8 mouse cellular contexts compared by ENCODE assay signal in genomic region chr10:80900318-80901247, GRCm38 (mm10). TPM values are rescaled to one million over a fixed set of nuclear protein-coding genes. Genes with fewer than 3 reads are reported as not detected.
DNase-seq lines count a peak whose midpoint lies in the region; ATAC-seq lines count a peak whose summit lies in the region.

Gene Timm13, minus strand, starts transcription at chr10:80900969.

- H3K27ac ChIP-seq in intestine, embryonic 14.5 days (ENCODE audit: low read depth): 0 out of 2 replicates have a peak within 1 kb of the TSS, but pooled peaks have one; percentile 27

- H3K4me2 ChIP-seq in intestine, embryonic 14.5 days (ENCODE audit: low read length): peak within 1 kb of the TSS; percentile 94

- H3K9ac ChIP-seq in intestine, embryonic 14.5 days (ENCODE audit: low read length): peak within 1 kb of the TSS; percentile 72

- peak; percentile 92 for ATAC-seq in intestine, embryonic 14.5 days (replicated peaks; ENCODE audit: low FRiP score, low TSS enrichment, low read depth)

- intact Hi-C loops in left cerebral cortex, postnatal 14 days (cut with DNase I): no loop called here

- H3K9me3 ChIP-seq in intestine, embryonic 14.5 days (ENCODE audit: control insufficient read depth, low read length): no peaks in the 10 kb centered on the region

- DNase-seq in adrenal gland, adult 18-20 months (ENCODE audit: low spot score in 2 of 2): peak; percentile 88 to 89
- peak; percentile 100 for DNase-seq in embryo, embryonic 11 days
- DNase-seq in gastrocnemius, postnatal 25 days: peak; percentile 99
- DNase-seq in intestine, embryonic 14.5 days (ENCODE audit: low spot score): peak; percentile 98
- DNase-seq in left cerebral cortex, postnatal 14 days (ENCODE audit: low spot score in 2 of 2): peak; percentile 99
- peak; percentile 100 for DNase-seq in mesoderm, embryonic 11.5 days (ENCODE audit: low read depth, low spot score)
- DNase-seq in right cerebral cortex, postnatal 36 days (ENCODE audit: low spot score in 2 of 2): peak; percentile 100
- DNase-seq in yolk sac, embryonic 10.5 days (ENCODE audit: low spot score): peak; percentile 100

- H3K4me3 ChIP-seq in intestine, embryonic 14.5 days (ENCODE audit: low read depth, low read length): peak within 1 kb of the TSS; percentile 86

- peaks cover 50% of the 10 kb centered on the region for H3K36me3 ChIP-seq in intestine, embryonic 14.5 days (ENCODE audit: control insufficient read depth, insufficient read depth, low read length)

- H3K4me1 ChIP-seq in intestine, embryonic 14.5 days (replicated peaks; ENCODE audit: control insufficient read depth, insufficient read depth, low read length): peaks cover 12% of the 10 kb centered on the region

- under 1% methylated on average over 72 of the region's 72 CpGs for WGBS in intestine, embryonic 14.5 days

- no peaks in the 10 kb centered on the region for H3K27me3 ChIP-seq in intestine, embryonic 14.5 days (replicated peaks; ENCODE audit: control insufficient read depth, insufficient read depth, low read length)

RNA-seq across cellular contexts. Expression of gene Timm13, which starts in this region (rescaled TPM):
- total RNA-seq in adrenal gland, adult 18-20 months (2021): 100 to 1,000 TPM; 208 to 219 TPM
- total RNA-seq in gastrocnemius, postnatal 25 days (2021): 100 to 1,000 TPM; 114 to 125 TPM
- polyA plus RNA-seq in intestine, embryonic 14.5 days (2014; fragmentation: Nextera tagmentation; extraction: Ambion mirVana): 392 and 393 TPM in 2 replicates
- 100 to 1,000 TPM; 145 to 157 TPM for total RNA-seq in left cerebral cortex, postnatal 14 days (2021)

Comparison
In these comparisons a context has a peak if more than half of its experiments do, and no peak if none do; other contexts are left out.
1. Peak in every context shown above with its lines: DNase-seq, ATAC-seq, H3K4me3 ChIP-seq and H3K27ac ChIP-seq.